Mouse (Mus musculus) forebrain, postnatal 0 days (tissue): ENCODE measurements around the gene Ikzf3. TPM values are rescaled to one million over a fixed set of nuclear protein-coding genes. Genes with fewer than 3 reads are reported as not detected.

Experiments used
- ATAC-seq: fragments of 200-750 bp; cut with Nextera tagmentation; 2 replicates; pipeline ENCODE4 v1.8.0; 2017; ENCODE audit warnings: mild to moderate bottlenecking, moderate library complexity
- DNase-seq: peaks from one replicate; pipeline ENCODE4 v3.0.0-alpha.2; 2015
- H3K27ac ChIP-seq: fragments of 300-500 bp; sonication (generic); 2 replicates; pipeline ENCODE4 v1.5.1; 2014; ENCODE audit warnings: low read depth, mild to moderate bottlenecking, antibody characterized with exemption, low read length, moderate library complexity, mixed read lengths
- H3K27me3 ChIP-seq: fragments of 300-500 bp; sonication (generic); 2 replicates; pipeline ENCODE4 v1.6.1; 2014; ENCODE audit warnings: mild to moderate bottlenecking, low read length, mixed read lengths; ENCODE audit not compliant: insufficient read depth
- H3K36me3 ChIP-seq: fragments of 300-500 bp; sonication (generic); 2 replicates; pipeline ENCODE4 v1.6.1; 2014; ENCODE audit warnings: mild to moderate bottlenecking, moderate library complexity; ENCODE audit not compliant: insufficient read depth
- H3K4me1 ChIP-seq: fragments of 300-500 bp; sonication (generic); 2 replicates; pipeline ENCODE4 v1.6.1; 2014; ENCODE audit warnings: antibody characterized with exemption; ENCODE audit not compliant: insufficient read depth
- H3K4me2 ChIP-seq: fragments of 300-500 bp; sonication (generic); 2 replicates; pipeline ENCODE4 v1.6.1; 2014; ENCODE audit warnings: low read depth, mild to moderate bottlenecking, moderate library complexity
- H3K4me3 ChIP-seq: fragments of 300-500 bp; sonication (generic); 2 replicates; pipeline ENCODE4 v1.5.1; 2014; ENCODE audit warnings: low read depth, low read length, mixed read lengths
- H3K9ac ChIP-seq: fragments of 300-500 bp; sonication (generic); 2 replicates; pipeline ENCODE4 v1.6.1; 2014; ENCODE audit warnings: mild to moderate bottlenecking
- H3K9me3 ChIP-seq: fragments of 300-500 bp; sonication (generic); 2 replicates; pipeline ENCODE4 v1.6.1; 2016; ENCODE audit warnings: low read length
- CTCF ChIP-seq: sonication (generic); IDR thresholded peaks from 2 replicates; pipeline ENCODE4 v1.5.1; 2016; ENCODE audit warnings: antibody characterized with exemption, control low read depth, low read depth
- WGBS: fragments of 180-500 bp; shearing (Covaris S2); extraction: QIAGEN DNeasy Blood & Tissue Kit; methylation state at CpG from one replicate; pipeline ENCODE4 v1.1.7; 2014; 5-methylcytosine and 5-hydroxymethylcytosine counted together
- polyA plus RNA-seq: library from polyadenylated mRNA; unstranded; fragments of >200 nt; fragmentation: Nextera tagmentation; extraction: Ambion mirVana; gene quantifications from 2 replicates; pipeline ENCODE4 v1.2.1, GENCODE M21; 2015
- total RNA-seq: library from RNA; depleted of rRNA; stranded (reverse); fragments of >200 nt; gene quantifications from 2 replicates; pipeline ENCODE4 v1.2.3, GENCODE M21; 2014

Ikzf3 gene
- total and polyA plus RNA-seq, 2 experiments from 2014 or later, result 0.14 to 0.21 TPM

DNA sequence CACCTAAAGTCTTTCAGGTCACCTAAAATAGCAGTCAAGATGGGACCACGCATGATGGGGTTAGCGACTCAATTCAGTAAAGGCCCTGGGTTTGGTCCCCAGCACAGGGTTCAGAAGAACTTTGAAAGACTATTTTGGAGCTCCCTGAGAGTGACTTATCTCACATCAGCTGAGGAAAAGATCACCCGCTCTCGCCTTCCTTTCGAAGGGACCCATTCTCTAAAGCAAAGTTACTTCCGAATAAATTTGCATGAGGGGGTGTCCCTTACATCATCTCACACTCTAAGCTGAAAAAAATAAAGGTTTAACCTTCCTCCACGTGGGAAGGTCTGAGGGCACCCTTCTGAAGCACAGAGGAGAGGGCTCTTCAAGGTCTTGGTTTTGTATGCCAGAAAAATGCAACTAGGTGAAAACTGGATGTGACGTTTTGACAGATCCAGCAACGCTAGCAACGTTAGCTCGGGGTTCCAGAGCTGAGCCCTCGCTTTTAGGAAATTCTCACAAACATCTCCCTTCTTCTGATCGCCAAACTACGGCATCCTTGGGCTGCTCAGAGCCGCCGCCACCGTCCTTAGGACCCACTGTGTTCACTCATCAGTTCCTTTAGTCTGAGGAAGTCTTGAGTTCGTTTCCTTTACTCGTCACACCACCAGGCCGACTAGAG, 4.6 kb upstream of the Ikzf3 start:
- DNase-seq (no peak), ATAC-seq (no peak)
- Histone ChIP-seq H3K4me1 (no peaks in the 10 kb centered on the region), H3K27me3 (peaks cover 46% of the 10 kb centered on the region), H3K36me3 (no peaks in the 10 kb centered on the region), H3K9ac (peak overlapping the region; percentile 88), H3K4me3 (peak overlapping the region; percentile 63), H3K4me2 (peak overlapping the region; percentile 58), H3K9me3 (no peaks in the 10 kb centered on the region), H3K27ac (peak overlapping the region; percentile 84)
- 22% methylated on average over 20 of the region's 20 CpGs for WGBS
- TF ChIP-seq CTCF, result 0 out of 2 replicates have a peak, but pooled peaks have one; percentile 3

DNA sequence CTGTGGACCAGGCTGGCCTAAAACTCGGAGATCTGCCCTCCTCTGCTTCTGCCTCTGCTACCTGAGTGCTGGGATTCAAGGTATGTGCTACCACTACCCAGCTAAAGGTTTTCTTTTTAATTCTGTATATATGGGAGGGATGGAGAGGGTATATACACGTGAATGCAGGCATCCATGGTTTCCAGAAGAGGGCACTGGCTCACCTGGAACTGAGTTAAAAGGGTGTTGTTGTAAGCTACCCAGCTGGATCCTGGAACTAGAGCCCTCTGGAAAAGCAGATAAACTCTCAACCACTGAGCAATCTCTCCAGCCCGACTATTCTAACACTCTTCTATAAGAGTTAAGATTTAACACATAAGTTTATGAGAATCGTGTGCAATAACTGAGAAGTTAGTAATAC, 3.5 kb upstream of the Ikzf3 start:
- H3K4me1 ChIP-seq, result 0 out of 2 replicates have a peak, but pooled peaks cover 2% of the 10 kb centered on the region
- no peak overlapping the region for H3K4me3 ChIP-seq
- ATAC-seq (no peak), DNase-seq (no peak)
- no peaks in the 10 kb centered on the region for H3K9me3 ChIP-seq
- TF ChIP-seq CTCF, result no peak
- H3K36me3 ChIP-seq, result no peaks in the 10 kb centered on the region
- no peak overlapping the region for H3K9ac ChIP-seq
- H3K27ac ChIP-seq, result no peak overlapping the region
- no peak overlapping the region for H3K4me2 ChIP-seq
- 74% methylated on average over 4 of the region's 4 CpGs for WGBS
- H3K27me3 ChIP-seq, result peaks cover 50% of the 10 kb centered on the region

DNA sequence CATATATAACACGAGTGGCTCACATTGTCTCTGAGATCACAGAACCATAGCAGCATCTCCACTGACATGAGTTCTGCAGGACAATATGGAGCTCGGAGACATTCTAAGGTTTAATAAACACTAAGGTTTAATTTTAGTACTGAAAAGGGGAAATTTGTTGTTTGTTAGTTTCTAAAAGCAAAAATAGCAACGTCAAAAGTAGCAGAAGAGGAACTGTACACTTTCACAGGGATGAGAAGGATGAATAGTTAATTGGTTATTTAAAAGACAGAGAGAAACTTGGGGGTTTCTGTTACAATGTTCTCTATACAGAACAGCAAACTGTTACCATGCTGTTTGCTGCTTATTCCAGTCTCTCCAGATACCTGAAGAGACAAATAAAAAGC, 1.5 kb upstream of the Ikzf3 start:
- no peak for DNase-seq
- H3K9me3 ChIP-seq, result no peaks in the 10 kb centered on the region
- no peaks in the 10 kb centered on the region for H3K36me3 ChIP-seq
- no peak overlapping the region for H3K9ac ChIP-seq
- H3K4me2 ChIP-seq, result no peak overlapping the region
- no peak for TF ChIP-seq CTCF
- WGBS, result 66% methylated on average over 3 of the region's 3 CpGs
- H3K27me3 ChIP-seq, result peaks cover 68% of the 10 kb centered on the region
- 0 out of 2 replicates have a peak, but pooled peaks cover 2% of the 10 kb centered on the region for H3K4me1 ChIP-seq
- no peak overlapping the region for H3K27ac ChIP-seq
- H3K4me3 ChIP-seq, result no peak overlapping the region
- no peak for ATAC-seq

DNA sequence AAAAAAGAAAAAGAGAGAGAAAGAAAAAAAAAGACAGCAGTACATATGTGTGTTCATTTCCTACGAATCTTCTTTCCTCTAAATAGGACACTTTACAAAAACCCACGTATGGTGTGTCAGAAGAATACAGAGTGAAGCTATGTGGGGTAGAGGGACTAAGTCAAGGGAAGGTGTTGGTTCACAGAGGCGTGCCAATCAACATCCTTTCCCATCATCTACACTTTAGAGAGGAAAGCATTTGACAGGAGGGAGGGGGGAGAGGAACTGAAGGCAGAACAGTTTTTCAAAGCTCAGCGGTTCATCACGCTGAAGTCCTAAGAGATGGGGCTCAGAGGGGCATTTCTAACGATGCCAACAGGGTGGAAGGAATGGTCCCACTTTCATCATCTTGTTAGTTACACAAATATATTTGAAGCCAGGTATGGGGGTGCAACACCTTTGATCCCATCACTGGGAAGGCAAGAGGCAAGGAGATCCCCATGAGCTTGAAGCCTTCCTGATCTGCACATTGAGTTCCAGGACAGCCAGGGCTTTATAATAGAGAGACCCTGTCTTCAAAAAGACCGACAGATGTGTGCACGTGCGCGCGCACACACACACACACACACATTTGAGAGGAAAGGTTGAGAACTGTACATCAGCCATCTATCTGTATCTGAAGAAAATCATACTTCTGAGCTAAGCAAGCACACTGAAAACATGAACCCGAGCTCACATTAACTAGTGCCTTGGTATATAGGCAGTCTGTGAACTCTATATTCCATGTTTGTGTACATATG, 887 bp upstream of the Ikzf3 start:
- Histone ChIP-seq H3K4me3 (no peak overlapping the region; the same call in 1 of the 2 replicates), H3K9ac (no peak overlapping the region), H3K4me2 (no peak overlapping the region), H3K4me1 (0 out of 2 replicates have a peak, but pooled peaks cover 2% of the 10 kb centered on the region), H3K27ac (no peak overlapping the region), H3K27me3 (peaks cover 69% of the 10 kb centered on the region), H3K36me3 (no peaks in the 10 kb centered on the region), H3K9me3 (no peaks in the 10 kb centered on the region)
- TF ChIP-seq CTCF, result no peak
- 46% methylated on average over 12 of the region's 12 CpGs for WGBS
- no peak for ATAC-seq
- DNase-seq, result no peak

- DNase-seq (peak; percentile 7), ATAC-seq (no peak)
- H3K4me2 ChIP-seq, result peak overlapping the region; percentile 84
- TF ChIP-seq CTCF, result no peak
- peaks cover 65% of the 10 kb centered on the region for H3K27me3 ChIP-seq
- H3K9ac ChIP-seq, result no peak overlapping the region
- H3K4me3 ChIP-seq, result peak overlapping the region; percentile 41
- H3K36me3 ChIP-seq, result no peaks in the 10 kb centered on the region
- 3% methylated on average over 16 of the region's 16 CpGs for WGBS
- H3K27ac ChIP-seq, result no peak overlapping the region
- H3K4me1 ChIP-seq, result 0 out of 2 replicates have a peak, but pooled peaks cover 2% of the 10 kb centered on the region
- no peaks in the 10 kb centered on the region for H3K9me3 ChIP-seq
Measured at GRCm38 (mm10) chr11:98544890-98545677, 747 bp downstream of the Ikzf3 start.

DNA sequence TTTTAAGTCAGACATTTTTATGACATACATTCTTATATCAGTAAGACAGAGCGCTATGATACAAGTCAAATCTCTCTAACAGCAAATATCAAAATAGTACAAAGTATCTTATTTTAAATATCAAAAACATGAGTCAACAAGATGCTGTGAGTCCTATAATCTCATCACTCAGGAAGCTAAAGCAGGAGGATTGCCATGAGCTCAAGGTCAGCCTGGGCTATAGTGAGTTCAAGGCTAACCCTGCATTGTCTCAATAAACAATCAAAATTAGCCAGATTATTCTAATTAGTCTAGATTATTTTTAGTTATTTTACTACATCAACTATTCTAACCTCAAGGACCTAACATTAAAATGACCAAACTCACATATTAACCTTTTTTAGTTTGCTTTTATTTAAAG, 2.4 kb downstream of the Ikzf3 start:
- 91% methylated on average over 1 of the region's 1 CpGs for WGBS
- H3K27me3 ChIP-seq, result peaks cover 51% of the 10 kb centered on the region
- ATAC-seq, result no peak

More for the DNA sequence above, 2.4 kb downstream of the Ikzf3 start:
- Histone ChIP-seq H3K27ac (no peak overlapping the region), H3K36me3 (no peaks in the 10 kb centered on the region), H3K4me3 (no peak overlapping the region), H3K4me1 (0 out of 2 replicates have a peak, but pooled peaks cover 2% of the 10 kb centered on the region), H3K9me3 (no peaks in the 10 kb centered on the region), H3K4me2 (no peak overlapping the region), H3K9ac (no peak overlapping the region)
- no peak for TF ChIP-seq CTCF
- DNase-seq, result no peak
